Mouse (Mus musculus): ENCODE measurements around the gene Gm11099.

Gm11099 gene

GRCm38 (mm10) chr2:58859134-58859533 is at the start of gene Gm11099:
Gene Gm11099, plus strand, starts transcription at chr2:58859434.
- DNase-seq (ENCODE audit: low read depth), result no peak

- no peak for DNase-seq (ENCODE audit: low read depth)
Observed at GRCm38 (mm10) chr2:58812941-58813340, 46.3 kb upstream of the Gm11099 start.

- DNase-seq (ENCODE audit: low read depth), result no peak
Observed at GRCm38 (mm10) chr2:58828910-58829600, 30.2 kb upstream of the Gm11099 start.

GRCm38 (mm10) chr2:58829981-58830742 is 29.1 kb upstream of the Gm11099 start:
- peak; percentile 25 for DNase-seq (ENCODE audit: low read depth)

GRCm38 (mm10) chr2:58832253-58832980 is 26.8 kb upstream of the Gm11099 start:
- no peak for DNase-seq (ENCODE audit: low read depth)

GRCm38 (mm10) chr2:58841021-58841420 is 18.2 kb upstream of the Gm11099 start:
- DNase-seq (ENCODE audit: low read depth), result no peak

GRCm38 (mm10) chr2:58842443-58842842 is 16.8 kb upstream of the Gm11099 start:
- no peak for DNase-seq (ENCODE audit: low read depth)

- DNase-seq (ENCODE audit: low read depth), result no peak
Observed at GRCm38 (mm10) chr2:58844499-58844898, 14.7 kb upstream of the Gm11099 start.

- DNase-seq (ENCODE audit: low read depth), result no peak
Observed at GRCm38 (mm10) chr2:58879876-58880275, 20.6 kb downstream of the Gm11099 start.

GRCm38 (mm10) chr2:58905057-58905456 is 45.8 kb downstream of the Gm11099 start:
- DNase-seq (ENCODE audit: low read depth), result no peak

GRCm38 (mm10) chr2:58906814-58907516 is 47.7 kb downstream of the Gm11099 start:
- DNase-seq (ENCODE audit: low read depth), result no peak

- no peak for DNase-seq (ENCODE audit: low read depth)
Observed at GRCm38 (mm10) chr2:58912339-58912738, 53.1 kb downstream of the Gm11099 start.

GRCm38 (mm10) chr2:58918351-58918750 is 59.1 kb downstream of the Gm11099 start:
- DNase-seq (ENCODE audit: low read depth), result no peak

GRCm38 (mm10) chr2:58925551-58925950 is 66.3 kb downstream of the Gm11099 start:
- DNase-seq (ENCODE audit: low read depth), result no peak

- DNase-seq (ENCODE audit: low read depth), result no peak
Observed at GRCm38 (mm10) chr2:58941361-58941760, 82.1 kb downstream of the Gm11099 start.

- no peak for DNase-seq (ENCODE audit: low read depth)
Observed at GRCm38 (mm10) chr2:58948796-58949195, 89.6 kb downstream of the Gm11099 start.

- DNase-seq (ENCODE audit: low read depth), result no peak
Observed at GRCm38 (mm10) chr2:58952101-58952500, 92.9 kb downstream of the Gm11099 start.

- DNase-seq (ENCODE audit: low read depth), result no peak
Observed at GRCm38 (mm10) chr2:58956351-58956750, 97.1 kb downstream of the Gm11099 start.

GRCm38 (mm10) chr2:58956770-58957300 is 97.6 kb downstream of the Gm11099 start:
- DNase-seq (ENCODE audit: low read depth), result no peak

Measured in NIH3T3 (cell line).